Mouse (Mus musculus): ENCODE measurements at regions not wholly inside any gene's neighbourhood (a gene's known extent, or its start where the extent isn't known, plus 50 kb on each side); places are given as distances from the start of the nearest gene placed in this dataset.

GRCm38 (mm10) chr11:45577469-45578154 is 274.2 kb upstream of the Clint1 start:
- TF ChIP-seq POLR2A (IDR thresholded peaks at IDR 0.05; ENCODE audit: control insufficient read depth, low read depth, low read length) (no peak), CTCF (IDR thresholded peaks at IDR 0.05; ENCODE audit: control insufficient read depth, insufficient read depth, insufficient replicate concordance, low read depth, low read length) (no peak)
